ENCODE assay signal across 8 mouse cellular contexts in the genomic region with DNA sequence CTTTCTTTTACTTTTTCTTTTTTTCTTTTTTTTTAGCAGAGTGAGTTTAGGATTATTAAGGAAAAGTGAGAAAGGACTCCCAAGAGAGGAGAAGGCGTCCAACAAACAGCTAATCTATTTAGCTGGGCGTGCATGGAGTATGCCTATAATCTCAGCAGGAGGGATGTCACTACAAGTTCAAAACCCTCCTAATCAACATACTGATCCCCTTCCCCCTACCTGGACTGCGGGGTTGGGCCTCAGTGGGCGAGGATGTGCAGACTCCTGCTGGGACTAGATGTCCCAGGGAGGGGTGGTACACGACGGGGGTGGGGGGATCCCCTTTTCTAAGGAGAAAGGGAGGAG. TPM values are rescaled to one million over a fixed set of nuclear protein-coding genes. Genes with fewer than 3 reads are reported as not detected.
A peak's percentile ranks its signal among the peaks of the same experiment; 100 is the strongest.
DNase-seq lines count a peak whose midpoint lies in the region; ATAC-seq and TF ChIP-seq lines count a peak whose summit lies in the region.

No protein-coding gene starts in this region.

- H3K36me3 ChIP-seq in heart, postnatal 0 days (replicated peaks; ENCODE audit: control insufficient read depth, insufficient read depth, low read length): no peaks in the 10 kb centered on the region
- no peaks in the 10 kb centered on the region for H3K36me3 ChIP-seq in hindbrain, embryonic 13.5 days

- peaks cover 19% of the 10 kb centered on the region for H3K4me1 ChIP-seq in heart, postnatal 0 days (ENCODE audit: control insufficient read depth, insufficient read depth)
- H3K4me1 ChIP-seq in hindbrain, embryonic 13.5 days (replicated peaks): peaks cover 18% of the 10 kb centered on the region

- peak overlapping the region; percentile 79 for H3K27ac ChIP-seq in heart, postnatal 0 days (ENCODE audit: low read depth)
- H3K27ac ChIP-seq in hindbrain, embryonic 13.5 days: no peak overlapping the region

- no peak for TF ChIP-seq EP300 in heart, postnatal 0 days (IDR thresholded peaks at IDR 0.05; ENCODE audit: low read depth)

- H3K9me3 ChIP-seq in heart, postnatal 0 days (replicated peaks; ENCODE audit: control insufficient read depth, low read length): no peaks in the 10 kb centered on the region
- H3K9me3 ChIP-seq in hindbrain, embryonic 13.5 days: no peaks in the 10 kb centered on the region

- H3K27me3 ChIP-seq in heart, postnatal 0 days (ENCODE audit: control insufficient read depth, insufficient read depth, low read length): no peaks in the 10 kb centered on the region
- peaks cover 32% of the 10 kb centered on the region for H3K27me3 ChIP-seq in hindbrain, embryonic 13.5 days

- H3K4me2 ChIP-seq in heart, postnatal 0 days (ENCODE audit: low read depth, low read length): peak overlapping the region; percentile 63
- H3K4me2 ChIP-seq in hindbrain, embryonic 13.5 days: peak overlapping the region; percentile 58

- H3K4me3 ChIP-seq in heart, postnatal 0 days (ENCODE audit: low read depth, low read length): peak overlapping the region; percentile 52
- peak overlapping the region; percentile 45 for H3K4me3 ChIP-seq in hindbrain, embryonic 13.5 days

- no peak for ATAC-seq in heart, postnatal 0 days (ENCODE audit: insufficient read depth, low read depth)
- ATAC-seq in hindbrain, embryonic 13.5 days (ENCODE audit: low FRiP score): no peak
- 0 out of 2 replicates have a peak, but pooled peaks have one; percentile 15 for ATAC-seq in monocyte, adult 5-6 weeks (replicated peaks; ENCODE audit: insufficient number of reproducible peaks, low FRiP score, low TSS enrichment, poor library complexity, severe bottlenecking)
- no peak for ATAC-seq in erythroid progenitor cell, adult 5-6 weeks (replicated peaks; ENCODE audit: low FRiP score, poor library complexity, severe bottlenecking)

- 3% methylated on average over 6 of the region's 6 CpGs for WGBS in heart, postnatal 0 days
- under 1% methylated on average over 6 of the region's 6 CpGs for whole genome bisulfite sequencing in hindbrain, embryonic 13.5 days

- H3K9ac ChIP-seq in heart, postnatal 0 days (replicated peaks; ENCODE audit: low read depth, low read length): peak overlapping the region; percentile 59
- peak overlapping the region; percentile 39; the same call in 1 of the 2 replicates for H3K9ac ChIP-seq in hindbrain, embryonic 13.5 days

- TF ChIP-seq CTCF in heart, postnatal 0 days (IDR thresholded peaks at IDR 0.05; ENCODE audit: low read depth): no peak

- no peak for DNase-seq in heart, postnatal 0 days (ENCODE audit: low spot score)
- DNase-seq in heart, adult 18-20 months: no peak
- peak; percentile 70 for DNase-seq in MN1 (ENCODE audit: low spot score)
- no peak for DNase-seq in gastrocnemius, adult 18-20 months (ENCODE audit: low spot score)
- no peak for DNase-seq in layer of hippocampus, postnatal 14 days (ENCODE audit: low spot score in 2 of 2)

RNA-seq across cellular contexts. Expression of gene Gm12184, which starts 0.3 kb away (rescaled TPM):
- total RNA-seq in heart, postnatal 0 days (2014; rRNA removed; ENCODE audit: low replicate concordance): 1.8 and 27.8 TPM in 2 replicates
- 1.8 and 2.7 TPM in 2 replicates for polyA plus RNA-seq in heart, postnatal 0 days (2015; fragmentation: Nextera tagmentation; extraction: Ambion mirVana)
- 1 to 10 TPM; 2.4 to 2.8 TPM for total RNA-seq in heart, adult 18-20 months (2021)
- polyA plus RNA-seq in hindbrain, embryonic 13.5 days (2015; fragmentation: Nextera tagmentation; extraction: Ambion mirVana): 2.8 and 4.4 TPM in 2 replicates
- 7.5 to 29.4 TPM (median 12.2 TPM) in 3 replicates for total RNA-seq in monocyte, adult 5-6 weeks (2017)
- total RNA-seq in gastrocnemius, adult 18-20 months (2021): 1 to 10 TPM; 1.8 to 2.5 TPM
- total RNA-seq in erythroid progenitor cell, adult 5-6 weeks (2015; ENCODE audit: low replicate concordance): 2.9 TPM in 1 of 2 replicates, not detected in the other
- total RNA-seq in erythroid progenitor cell, adult 5-6 weeks (2017; ENCODE audit: low replicate concordance): 9.6 TPM in 1 of 2 replicates, not detected in the other
- total RNA-seq in layer of hippocampus, postnatal 14 days (2021): 1 to 10 TPM; 1.4 to 1.9 TPM

RNA-seq across cellular contexts. Expression of gene Trim7, which starts 0.8 kb away (rescaled TPM):
- total RNA-seq in heart, postnatal 0 days (2014; rRNA removed; ENCODE audit: low replicate concordance): 1.1 and 5.3 TPM in 2 replicates
- 1.3 and 1.9 TPM in 2 replicates for polyA plus RNA-seq in heart, postnatal 0 days (2015; fragmentation: Nextera tagmentation; extraction: Ambion mirVana)
- total RNA-seq in heart, adult 18-20 months (2021): 10 to 100 TPM; 13.2 to 13.7 TPM
- 1.0 and 2.8 TPM in 2 replicates for polyA plus RNA-seq in hindbrain, embryonic 13.5 days (2015; fragmentation: Nextera tagmentation; extraction: Ambion mirVana)
- 9.4 to 15.9 TPM (median 15.5 TPM) in 3 replicates for total RNA-seq in monocyte, adult 5-6 weeks (2017)
- total RNA-seq in gastrocnemius, adult 18-20 months (2021): 10 to 100 TPM; 34.7 to 41.9 TPM
- total RNA-seq in erythroid progenitor cell, adult 5-6 weeks (2015; ENCODE audit: low replicate concordance): 0.42 TPM in 1 of 2 replicates, not detected in the other
- total RNA-seq in erythroid progenitor cell, adult 5-6 weeks (2017; ENCODE audit: low replicate concordance): 1.0 TPM in 1 of 2 replicates, not detected in the other
- 1 to 10 TPM; 2.4 to 3.3 TPM for total RNA-seq in layer of hippocampus, postnatal 14 days (2021)

RNA-seq across cellular contexts. Expression of gene Trim41, which starts 9.6 kb away (rescaled TPM):
- total RNA-seq in heart, postnatal 0 days (2014; rRNA removed; ENCODE audit: low replicate concordance): 22.7 and 39.6 TPM in 2 replicates
- 2.7 and 2.9 TPM in 2 replicates for polyA plus RNA-seq in heart, postnatal 0 days (2015; fragmentation: Nextera tagmentation; extraction: Ambion mirVana)
- 10 to 100 TPM; 18.9 to 20.0 TPM for total RNA-seq in heart, adult 18-20 months (2021)
- 7.5 TPM in 2 replicates for polyA plus RNA-seq in hindbrain, embryonic 13.5 days (2015; fragmentation: Nextera tagmentation; extraction: Ambion mirVana)
- 52.9 to 85.7 TPM (median 59.4 TPM) in 3 replicates for total RNA-seq in monocyte, adult 5-6 weeks (2017)
- total RNA-seq in gastrocnemius, adult 18-20 months (2021): 10 to 100 TPM; 15.7 to 22.6 TPM
- 8.8 and 10.1 TPM in 2 replicates for total RNA-seq in erythroid progenitor cell, adult 5-6 weeks (2015; ENCODE audit: low replicate concordance)
- total RNA-seq in erythroid progenitor cell, adult 5-6 weeks (2017; ENCODE audit: low replicate concordance): 17.5 and 41.5 TPM in 2 replicates
- 10 to 100 TPM; 47.1 to 48.6 TPM for total RNA-seq in layer of hippocampus, postnatal 14 days (2021)

RNA-seq across cellular contexts. Expression of gene Rack1, which starts 26.6 kb away (rescaled TPM):
- total RNA-seq in heart, postnatal 0 days (2014; rRNA removed; ENCODE audit: low replicate concordance): 1,323 and 1,324 TPM in 2 replicates
- polyA plus RNA-seq in heart, postnatal 0 days (2015; fragmentation: Nextera tagmentation; extraction: Ambion mirVana): 292 and 307 TPM in 2 replicates
- 100 to 1,000 TPM; 394 to 434 TPM for total RNA-seq in heart, adult 18-20 months (2021)
- 444 and 448 TPM in 2 replicates for polyA plus RNA-seq in hindbrain, embryonic 13.5 days (2015; fragmentation: Nextera tagmentation; extraction: Ambion mirVana)
- total RNA-seq in monocyte, adult 5-6 weeks (2017): 995 to 1,435 TPM (median 1,367 TPM) in 3 replicates
- 100 to 1,000 TPM; 383 to 411 TPM for total RNA-seq in gastrocnemius, adult 18-20 months (2021)
- total RNA-seq in erythroid progenitor cell, adult 5-6 weeks (2015; ENCODE audit: low replicate concordance): 648 and 827 TPM in 2 replicates
- total RNA-seq in erythroid progenitor cell, adult 5-6 weeks (2017; ENCODE audit: low replicate concordance): 220 and 369 TPM in 2 replicates
- total RNA-seq in layer of hippocampus, postnatal 14 days (2021): 100 to 1,000 TPM; 285 to 287 TPM

RNA-seq across cellular contexts. Expression of gene Irgm1, which starts 44.8 kb away (rescaled TPM):
- 23.0 and 34.7 TPM in 2 replicates for total RNA-seq in heart, postnatal 0 days (2014; rRNA removed; ENCODE audit: low replicate concordance)
- polyA plus RNA-seq in heart, postnatal 0 days (2015; fragmentation: Nextera tagmentation; extraction: Ambion mirVana): 13.8 and 15.0 TPM in 2 replicates
- 10 to 100 TPM; 13.2 to 18.6 TPM for total RNA-seq in heart, adult 18-20 months (2021)
- polyA plus RNA-seq in hindbrain, embryonic 13.5 days (2015; fragmentation: Nextera tagmentation; extraction: Ambion mirVana): 2.7 and 2.8 TPM in 2 replicates
- total RNA-seq in monocyte, adult 5-6 weeks (2017): 36.6 to 51.0 TPM (median 48.9 TPM) in 3 replicates
- 10 to 100 TPM; 12.9 to 15.7 TPM for total RNA-seq in gastrocnemius, adult 18-20 months (2021)
- total RNA-seq in erythroid progenitor cell, adult 5-6 weeks (2015; ENCODE audit: low replicate concordance): 50.3 and 55.5 TPM in 2 replicates
- total RNA-seq in erythroid progenitor cell, adult 5-6 weeks (2017; ENCODE audit: low replicate concordance): 51.0 and 53.7 TPM in 2 replicates
- total RNA-seq in layer of hippocampus, postnatal 14 days (2021): 1 to 10 TPM; 4.2 to 5.2 TPM
